Mouse (Mus musculus): ENCODE data around the gene Slc39a11.

DNA sequence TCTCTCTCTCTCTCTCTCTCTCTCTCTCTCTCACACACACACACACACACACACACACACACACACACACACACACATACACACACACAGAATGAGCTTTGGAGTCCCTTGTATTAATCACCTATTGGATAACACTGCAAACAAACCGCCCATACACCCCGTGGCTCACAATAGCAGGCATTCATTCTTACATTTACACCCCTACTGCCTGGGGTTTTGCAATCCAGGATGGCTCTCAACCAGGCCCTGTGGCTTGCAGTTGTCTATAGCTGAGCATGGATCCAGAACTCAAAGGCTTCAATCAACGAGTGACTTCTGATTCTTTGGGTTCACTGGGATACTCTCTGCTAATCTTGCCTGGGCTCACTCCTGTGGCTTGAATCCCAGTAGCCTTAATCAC is 424.1 kb downstream of the Slc39a11 start:
- TF ChIP-seq GATA1 (IDR thresholded peaks at IDR 0.05; ENCODE audit: low read length) (no peak), TAL1 (IDR thresholded peaks at IDR 0.05; ENCODE audit: low read length) (no peak)
